Mouse (Mus musculus) cerebellum, adult 18-20 months (tissue): ENCODE results near the gene Gm13290.
"Not testable (repeated sequence)": the region's sequence is repeated elsewhere in the genome, so short reads cannot be mapped to it uniquely, and the experiment has no call there.

ENCODE experiments used
- DNase-seq, 2 experiments: peaks; one replicate each; pipeline ENCODE4 v3.0.0; 2021

Gm13290 gene

GRCm38 (mm10) chr4:88773534-88773933, at the start of gene Gm13290:
Gene Gm13290 (plus strand): TSS chr4:88773834.
- not testable (repeated sequence) for DNase-seq

- no peak for DNase-seq
These were observed 46.9 kb upstream of the Gm13290 start for GRCm38 (mm10) chr4:88726727-88727126.

- DNase-seq, result no peak
These were observed 46.3 kb upstream of the Gm13290 start for GRCm38 (mm10) chr4:88727324-88727723.

GRCm38 (mm10) chr4:88738480-88738879, 35.2 kb upstream of the Gm13290 start:
- peak; percentile 46 to 66 for DNase-seq

GRCm38 (mm10) chr4:88739036-88739435, 34.6 kb upstream of the Gm13290 start:
- no peak for DNase-seq

- DNase-seq, result no peak
These were observed 32.2 kb upstream of the Gm13290 start for GRCm38 (mm10) chr4:88741426-88741825.

- DNase-seq, result no peak
These were observed 30.8 kb upstream of the Gm13290 start for GRCm38 (mm10) chr4:88742771-88743371.

GRCm38 (mm10) chr4:88744207-88744606, 29.4 kb upstream of the Gm13290 start:
- DNase-seq, result no peak

GRCm38 (mm10) chr4:88749926-88750325, 23.7 kb upstream of the Gm13290 start:
- no peak for DNase-seq

- DNase-seq, result peak; percentile 69 to 77
These were observed 18.8 kb upstream of the Gm13290 start, which contains the start of gene Gm13271 for GRCm38 (mm10) chr4:88754818-88755340. Gene Gm13271 (plus strand): TSS chr4:88754868.

- DNase-seq, result peak in 1 of 2 experiments; percentile 27
These were observed 16.8 kb upstream of the Gm13290 start for GRCm38 (mm10) chr4:88756581-88757513.

GRCm38 (mm10) chr4:88757628-88758031, 16.0 kb upstream of the Gm13290 start:
- peak; percentile 87 to 93 for DNase-seq

- DNase-seq, result not testable (repeated sequence)
These were observed 14.9 kb upstream of the Gm13290 start for GRCm38 (mm10) chr4:88758751-88759150.

GRCm38 (mm10) chr4:88759610-88760268, 13.9 kb upstream of the Gm13290 start, which contains the start of gene Gm13283:
Gene Gm13283 (plus strand): TSS chr4:88760119.
- peak in 1 of 2 experiments; percentile 48 for DNase-seq

- DNase-seq, result peak; percentile 73 to 76
These were observed 13.2 kb upstream of the Gm13290 start for GRCm38 (mm10) chr4:88760431-88760830.

GRCm38 (mm10) chr4:88761776-88762175, 11.9 kb upstream of the Gm13290 start:
- DNase-seq, result peak; percentile 65 to 74

GRCm38 (mm10) chr4:88762341-88762740, 11.3 kb upstream of the Gm13290 start:
- peak in 1 of 2 experiments; percentile 33 for DNase-seq

- DNase-seq, result peak; percentile 55 to 60
These were observed 10.1 kb upstream of the Gm13290 start for GRCm38 (mm10) chr4:88763384-88764018.

GRCm38 (mm10) chr4:88776622-88777021, 3.0 kb downstream of the Gm13290 start, which contains the start of gene Gm13289:
Gene Gm13289 (plus strand): TSS chr4:88776922.
- DNase-seq, result not testable (repeated sequence)

- not testable (repeated sequence) for DNase-seq
These were observed 5.9 kb downstream of the Gm13290 start, which contains the start of gene Gm13272 for GRCm38 (mm10) chr4:88779550-88779949. Gene Gm13272 (plus strand): TSS chr4:88779850.

GRCm38 (mm10) chr4:88780320-88780719, 6.7 kb downstream of the Gm13290 start:
- DNase-seq, result peak in 1 of 2 experiments; percentile 20

GRCm38 (mm10) chr4:88781831-88782230, 8.2 kb downstream of the Gm13290 start, which contains the start of gene Ifnz:
Gene Ifnz (plus strand): TSS chr4:88782131.
- not testable (repeated sequence) for DNase-seq
